Mouse (Mus musculus) heart, embryonic 11.5 days (tissue): ENCODE data around the gene Mfn2. TPM values are rescaled to one million over a fixed set of nuclear protein-coding genes. Genes with fewer than 3 reads are reported as not detected.
"Not testable (repeated sequence)": the region's sequence is repeated elsewhere in the genome, so short reads cannot be mapped to it uniquely, and the experiment has no call there.

Experiments used
- ATAC-seq: fragments of 200-750 bp; cut with Nextera tagmentation; replicated peaks from 2 replicates; pipeline ENCODE4 v1.8.0; 2017; ENCODE audit warnings: moderate library complexity; ENCODE audit not compliant: insufficient number of reproducible peaks, low FRiP score, low TSS enrichment
- H3K27ac ChIP-seq: fragments of 300-500 bp; sonication (generic); 2 replicates; pipeline ENCODE4 v1.5.1; 2014; ENCODE audit warnings: mild to moderate bottlenecking, low read depth, low read length
- H3K27me3 ChIP-seq: fragments of 300-500 bp; sonication (generic); 2 replicates; pipeline ENCODE4 v1.6.1; 2014; ENCODE audit warnings: mild to moderate bottlenecking, low read length, mixed read lengths; ENCODE audit not compliant: control insufficient read depth, insufficient read depth
- H3K36me3 ChIP-seq: fragments of 300-500 bp; sonication (generic); 2 replicates; pipeline ENCODE4 v1.6.1; 2014; ENCODE audit warnings: mild to moderate bottlenecking, low read length, moderate library complexity, mixed read lengths; ENCODE audit not compliant: control insufficient read depth, insufficient read depth
- H3K4me1 ChIP-seq: fragments of 300-500 bp; sonication (generic); 2 replicates; pipeline ENCODE4 v1.6.1; 2014; ENCODE audit warnings: low read length; ENCODE audit not compliant: control insufficient read depth, insufficient read depth
- H3K4me2 ChIP-seq: fragments of 300-500 bp; sonication (generic); 2 replicates; pipeline ENCODE4 v1.6.1; 2014; ENCODE audit warnings: mild to moderate bottlenecking, moderate library complexity
- H3K4me3 ChIP-seq: fragments of 300-500 bp; sonication (generic); 2 replicates; pipeline ENCODE4 v1.5.1; 2014; ENCODE audit warnings: low read depth, low read length
- H3K9ac ChIP-seq: fragments of 300-500 bp; sonication (generic); 2 replicates; pipeline ENCODE4 v1.6.1; 2014; ENCODE audit warnings: mild to moderate bottlenecking, low read depth, low read length, moderate library complexity
- H3K9me3 ChIP-seq: fragments of 300-500 bp; sonication (generic); replicated peaks from 2 replicates; pipeline ENCODE4 v1.6.1; 2016; ENCODE audit warnings: low read length; ENCODE audit not compliant: control insufficient read depth
- WGBS: fragments of 180-500 bp; shearing (Covaris S2); extraction: QIAGEN DNeasy Blood & Tissue Kit; methylation state at CpG from one replicate; pipeline ENCODE4 v1.1.7; 2014; ENCODE audit not compliant: insufficient replicate concordance; 5-methylcytosine and 5-hydroxymethylcytosine counted together
- polyA plus RNA-seq: library from polyadenylated mRNA; unstranded; fragments of >200 nt; fragmentation: Nextera tagmentation; extraction: Ambion mirVana; gene quantifications from 2 replicates; pipeline ENCODE4 v1.2.1, GENCODE M21; 2014

The Mfn2 gene
- polyA plus RNA-seq, 1 experiment from 2014 or later = 61.8 TPM

DNA sequence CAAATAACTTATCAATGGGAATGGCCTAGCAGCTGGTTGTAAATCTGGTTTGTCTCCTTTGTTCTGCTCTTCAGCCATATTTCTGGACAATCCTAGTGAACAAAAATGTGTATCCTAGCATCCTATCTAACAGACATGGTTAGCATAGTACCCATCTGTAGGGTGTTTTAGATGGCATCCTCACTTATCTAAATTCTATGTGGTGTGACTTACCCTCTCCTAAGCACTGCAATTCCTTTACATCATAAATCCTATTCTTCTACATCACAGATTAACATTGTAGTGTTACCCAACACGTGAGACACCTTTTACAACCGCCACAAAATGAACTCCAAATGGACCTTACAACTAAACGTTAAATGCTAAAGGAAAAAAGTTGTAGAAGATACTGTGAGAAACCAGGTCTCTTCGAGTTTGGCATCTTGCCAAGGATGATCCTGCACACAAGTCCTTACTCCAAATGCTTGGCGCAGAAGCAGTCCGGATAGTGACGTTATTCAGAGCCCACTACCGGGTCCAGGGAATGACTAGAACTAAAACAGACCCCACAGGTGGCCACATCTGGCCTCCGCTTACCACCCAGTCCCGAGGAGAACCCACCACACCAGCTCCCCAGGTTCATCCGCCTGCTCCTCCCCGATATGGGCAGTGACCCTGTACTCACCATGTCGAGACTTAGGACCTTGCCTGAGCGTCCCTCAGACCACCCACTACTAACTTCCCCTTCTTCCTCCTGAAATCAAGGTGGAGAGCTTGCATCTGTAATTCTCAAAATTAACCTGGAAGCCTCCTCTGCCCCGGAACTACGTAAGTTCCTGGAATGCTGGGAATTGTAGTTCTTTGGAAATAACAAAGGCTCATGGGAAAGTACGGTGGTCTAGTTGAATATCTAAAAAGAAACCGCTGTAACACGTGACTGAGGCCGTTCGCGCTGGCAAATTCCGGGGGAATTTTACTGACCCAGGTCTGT lies 56.6 kb downstream of the Mfn2 start, which contains the start of gene Zfp933:
Gene Zfp933 (minus strand): TSS at position 753 of the 970 bp plus-strand sequence.
- Histone ChIP-seq H3K36me3 (peaks cover 3% of the 10 kb centered on the region; the same call in 1 of the 2 replicates), H3K4me1 (peaks cover 4% of the 10 kb centered on the region), H3K4me2 (peak within 1 kb of the TSS; percentile 71), H3K27ac (no peak within 1 kb of the TSS), H3K27me3 (no peaks in the 10 kb centered on the region), H3K9ac (peak within 1 kb of the TSS; percentile 81), H3K9me3 (0 out of 2 replicates have a peak, but pooled peaks cover 2% of the 10 kb centered on the region), H3K4me3 (peak within 1 kb of the TSS; percentile 90)
- peak; percentile 83 for ATAC-seq
- 3% methylated on average over 23 of the region's 23 CpGs for WGBS

DNA sequence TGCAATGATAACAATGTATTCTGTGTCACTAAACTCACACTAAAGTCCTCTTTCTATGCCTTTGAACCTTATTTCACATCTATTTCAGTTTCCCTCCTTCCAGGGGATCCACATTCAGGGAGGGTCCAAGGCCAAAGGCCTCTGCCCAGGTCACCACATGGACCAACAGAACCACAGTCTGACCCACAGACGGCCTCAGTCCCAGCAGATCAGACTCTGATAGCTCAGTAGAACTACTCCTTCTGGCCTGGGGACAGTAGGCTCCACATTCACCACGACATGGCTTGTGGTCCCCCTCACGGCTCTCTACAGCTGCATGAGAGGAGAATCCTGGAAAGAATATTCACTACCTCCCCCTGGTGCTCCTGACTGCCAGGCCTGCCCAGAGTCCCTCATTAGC lies 61.6 kb downstream of the Mfn2 start:
- no peak overlapping the region for H3K4me2 ChIP-seq
- H3K36me3 ChIP-seq = peaks cover 15% of the 10 kb centered on the region
- no peak for ATAC-seq

DNA sequence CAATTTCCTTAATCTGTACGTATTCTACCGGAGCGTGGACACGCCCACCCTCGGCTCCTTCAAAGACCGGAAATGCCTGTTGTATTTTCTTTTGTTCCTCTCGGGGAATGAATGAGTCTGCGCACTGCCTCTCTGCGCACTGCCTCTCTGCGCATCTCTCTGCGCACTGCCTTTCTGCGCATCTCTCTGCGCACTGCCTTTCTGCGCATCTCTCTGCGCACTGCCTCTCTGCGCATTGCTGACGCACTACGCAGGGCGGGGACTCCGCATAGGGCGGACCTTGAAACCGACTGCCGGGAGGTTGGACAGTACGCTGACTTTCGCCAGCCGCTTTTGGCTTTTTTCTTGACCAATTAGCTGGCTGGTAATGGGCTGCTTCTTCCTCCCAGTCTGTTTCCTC lies 65.2 kb downstream of the Mfn2 start:
- not testable (repeated sequence) for H3K4me1 ChIP-seq, H3K9me3 ChIP-seq, H3K27ac ChIP-seq, H3K27me3 ChIP-seq, ATAC-seq, H3K9ac ChIP-seq, H3K4me3 ChIP-seq, H3K4me2 ChIP-seq
- H3K36me3 ChIP-seq = peaks cover 15% of the 10 kb centered on the region
- 93% methylated on average over 19 of the region's 26 CpGs for WGBS

More for the DNA sequence above, 61.6 kb downstream of the Mfn2 start:
- H3K9ac ChIP-seq = no peak overlapping the region
- H3K27ac ChIP-seq = no peak overlapping the region
- no peaks in the 10 kb centered on the region for H3K27me3 ChIP-seq
- peaks cover 4% of the 10 kb centered on the region for H3K4me1 ChIP-seq
- H3K9me3 ChIP-seq = peaks cover 5% of the 10 kb centered on the region; the same call in 1 of the 2 replicates
- 87% methylated on average over 3 of the region's 3 CpGs for WGBS
- no peak overlapping the region for H3K4me3 ChIP-seq

DNA sequence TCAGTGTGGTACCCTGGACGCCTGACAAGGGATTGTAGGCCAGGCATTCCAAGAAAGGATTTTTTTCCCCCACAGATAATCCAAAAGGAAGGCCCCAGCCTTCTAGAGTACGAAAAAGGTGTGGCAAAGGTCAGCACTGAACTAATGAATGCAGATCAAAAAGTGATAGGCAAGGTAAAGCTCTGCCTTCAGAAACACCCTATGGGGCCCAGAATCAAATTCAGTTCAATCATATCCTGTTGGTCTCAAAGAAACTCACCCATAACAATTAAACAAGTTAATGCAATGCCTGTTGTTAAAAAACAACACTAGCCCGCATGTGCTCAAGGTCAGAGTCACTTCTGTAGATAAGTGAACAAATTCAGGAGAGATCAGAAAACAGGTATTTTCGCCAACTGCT lies 80.1 kb downstream of the Mfn2 start:
- no peak for ATAC-seq
- Histone ChIP-seq H3K4me2 (no peak overlapping the region), H3K27ac (no peak overlapping the region), H3K9me3 (peaks cover 44% of the 10 kb centered on the region), H3K9ac (no peak overlapping the region), H3K4me3 (no peak overlapping the region), H3K27me3 (no peaks in the 10 kb centered on the region), H3K36me3 (peaks cover 43% of the 10 kb centered on the region), H3K4me1 (no peaks in the 10 kb centered on the region)
- WGBS = 86% methylated on average over 4 of the region's 4 CpGs

Other genes starting within 250 kb of the Mfn2 start
- not detected in 2 replicates for gene Zfp534, start 202.2 kb downstream of the Mfn2 start, polyA plus RNA-seq
- gene Zfp984, start 94.9 kb downstream of the Mfn2 start, polyA plus RNA-seq = 9.8 and 11.6 TPM in 2 replicates
- 4.9 and 6.9 TPM in 2 replicates for gene Zfp933, start 56.3 kb downstream of the Mfn2 start, polyA plus RNA-seq
- gene Miip, start 35.9 kb downstream of the Mfn2 start, polyA plus RNA-seq = 23.9 and 24.9 TPM in 2 replicates
- gene Fv1, start 35.7 kb downstream of the Mfn2 start, polyA plus RNA-seq = 7.2 and 10.8 TPM in 2 replicates
- gene Plod1, start 32.1 kb upstream of the Mfn2 start, polyA plus RNA-seq = 40.1 and 50.2 TPM in 2 replicates
- gene 2510039O18Rik, start 36.2 kb upstream of the Mfn2 start, polyA plus RNA-seq = 16.4 and 16.5 TPM in 2 replicates
- gene Nppb, start 81.1 kb upstream of the Mfn2 start, polyA plus RNA-seq = 305 and 336 TPM in 2 replicates
- 5,496 and 5,973 TPM in 2 replicates for gene Nppa, start 96.0 kb upstream of the Mfn2 start, polyA plus RNA-seq
- gene Clcn6, start 134.1 kb upstream of the Mfn2 start, polyA plus RNA-seq = 6.3 and 7.3 TPM in 2 replicates
- 8.9 and 10.4 TPM in 2 replicates for gene Mthfr, start 134.4 kb upstream of the Mfn2 start, polyA plus RNA-seq
- 12.7 and 17.6 TPM in 2 replicates for gene Agtrap, start 183.3 kb upstream of the Mfn2 start, polyA plus RNA-seq
- gene Mad2l2, start 225.7 kb upstream of the Mfn2 start, polyA plus RNA-seq = 45.3 and 47.2 TPM in 2 replicates
- 0.06 and 0.16 TPM in 2 replicates for gene Draxin, start 226.0 kb upstream of the Mfn2 start, polyA plus RNA-seq
- 23.3 and 24.5 TPM in 2 replicates for gene Fbxo6, start 247.4 kb upstream of the Mfn2 start, polyA plus RNA-seq